Mouse (Mus musculus): ENCODE measurements around the gene Gm37240.

Gm37240 gene

GRCm38 (mm10) chr3:85341103-85341860, 546.0 kb downstream of the Gm37240 start:
- no peak for DNase-seq (ENCODE audit: inconsistent ontology term)

GRCm38 (mm10) chr3:85340491-85340890, 546.8 kb downstream of the Gm37240 start:
- DNase-seq (ENCODE audit: inconsistent ontology term), result no peak

GRCm38 (mm10) chr3:85339926-85340325, 547.4 kb downstream of the Gm37240 start:
- no peak for DNase-seq (ENCODE audit: inconsistent ontology term)

DNA sequence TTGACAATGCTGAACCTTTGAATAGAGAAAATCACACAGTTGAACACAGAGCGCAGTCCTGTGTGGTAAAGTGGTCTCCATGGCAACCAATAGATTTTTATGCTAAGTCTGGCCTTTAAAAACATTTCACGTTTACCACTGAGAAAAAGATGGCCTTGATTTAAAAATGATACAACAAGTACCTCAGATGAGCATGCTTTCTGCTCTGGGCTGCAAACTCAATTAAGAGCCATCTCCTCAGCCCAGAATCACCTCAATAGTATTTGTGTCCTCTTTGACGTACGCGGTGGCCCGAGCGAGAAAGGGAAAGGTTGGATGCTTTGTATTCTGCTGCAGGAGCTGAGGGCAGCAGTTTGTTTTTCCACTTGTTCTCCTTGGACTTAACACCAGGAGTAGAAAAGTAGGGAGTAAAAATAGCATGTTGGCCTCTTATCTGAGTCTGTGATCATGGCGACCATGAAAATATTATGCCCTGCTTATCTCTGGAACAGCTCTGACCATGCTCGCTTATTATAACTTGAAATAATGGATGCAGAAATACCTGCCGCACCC, 548.0 kb downstream of the Gm37240 start:
- no peak for DNase-seq (ENCODE audit: inconsistent ontology term)

- DNase-seq (ENCODE audit: inconsistent ontology term), result no peak
These were observed 548.6 kb downstream of the Gm37240 start for GRCm38 (mm10) chr3:85338755-85339095.

DNA sequence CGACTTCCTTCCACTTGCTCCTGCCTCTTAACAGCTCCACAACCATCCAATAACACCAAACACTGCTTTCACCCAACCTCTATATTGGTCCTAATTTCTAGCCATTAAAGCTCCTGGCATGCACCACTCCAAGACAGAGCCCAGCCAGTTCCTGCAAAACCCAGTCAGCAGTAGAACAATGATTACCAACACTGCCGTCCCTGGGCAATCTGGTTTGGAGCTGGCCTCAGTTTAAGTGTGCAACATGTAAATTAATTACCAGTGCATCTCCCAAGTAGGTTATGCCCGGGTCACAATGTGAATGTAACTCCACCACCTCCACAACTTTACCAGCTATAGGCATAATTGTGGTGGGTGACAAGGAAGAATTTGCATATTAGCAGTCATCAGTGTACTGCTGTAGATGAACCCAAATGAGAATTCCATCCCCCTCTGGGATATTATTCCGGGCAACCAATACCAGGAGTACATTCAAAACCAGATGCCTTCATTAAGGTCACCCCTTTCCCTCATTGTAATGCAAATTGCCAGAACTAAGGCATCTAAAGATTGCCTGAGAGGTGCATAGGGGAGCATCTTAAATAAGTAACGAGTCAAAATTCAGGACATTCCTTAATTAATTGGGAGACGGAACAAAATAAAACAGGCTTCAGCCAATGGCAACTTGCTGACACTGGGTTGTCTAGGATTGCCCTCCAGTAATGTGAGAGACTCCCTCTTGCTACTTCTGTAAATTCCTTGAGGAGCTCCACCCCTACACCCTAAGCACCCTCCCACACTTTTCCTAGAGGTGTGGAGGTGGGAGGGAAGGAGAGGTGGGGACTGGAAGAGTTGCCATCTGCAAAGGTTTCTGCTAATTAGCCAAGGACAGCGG, 549.2 kb downstream of the Gm37240 start:
- peak; percentile 37 for DNase-seq (ENCODE audit: inconsistent ontology term)

GRCm38 (mm10) chr3:85335517-85335916, 551.8 kb downstream of the Gm37240 start:
- DNase-seq (ENCODE audit: inconsistent ontology term), result no peak

GRCm38 (mm10) chr3:85332276-85332675, 555.0 kb downstream of the Gm37240 start:
- DNase-seq (ENCODE audit: inconsistent ontology term), result no peak

GRCm38 (mm10) chr3:85318256-85318655, 569.1 kb downstream of the Gm37240 start:
- DNase-seq (ENCODE audit: inconsistent ontology term), result no peak

- no peak for DNase-seq (ENCODE audit: inconsistent ontology term)
These were observed 570.0 kb downstream of the Gm37240 start for GRCm38 (mm10) chr3:85317306-85317705.

- no peak for DNase-seq (ENCODE audit: inconsistent ontology term)
These were observed 572.4 kb downstream of the Gm37240 start for GRCm38 (mm10) chr3:85314961-85315360.

GRCm38 (mm10) chr3:85313646-85314255, 573.6 kb downstream of the Gm37240 start:
- DNase-seq (ENCODE audit: inconsistent ontology term), result peak; percentile 21

GRCm38 (mm10) chr3:85311176-85311575, 576.1 kb downstream of the Gm37240 start:
- peak; percentile 12 for DNase-seq (ENCODE audit: inconsistent ontology term)

DNA sequence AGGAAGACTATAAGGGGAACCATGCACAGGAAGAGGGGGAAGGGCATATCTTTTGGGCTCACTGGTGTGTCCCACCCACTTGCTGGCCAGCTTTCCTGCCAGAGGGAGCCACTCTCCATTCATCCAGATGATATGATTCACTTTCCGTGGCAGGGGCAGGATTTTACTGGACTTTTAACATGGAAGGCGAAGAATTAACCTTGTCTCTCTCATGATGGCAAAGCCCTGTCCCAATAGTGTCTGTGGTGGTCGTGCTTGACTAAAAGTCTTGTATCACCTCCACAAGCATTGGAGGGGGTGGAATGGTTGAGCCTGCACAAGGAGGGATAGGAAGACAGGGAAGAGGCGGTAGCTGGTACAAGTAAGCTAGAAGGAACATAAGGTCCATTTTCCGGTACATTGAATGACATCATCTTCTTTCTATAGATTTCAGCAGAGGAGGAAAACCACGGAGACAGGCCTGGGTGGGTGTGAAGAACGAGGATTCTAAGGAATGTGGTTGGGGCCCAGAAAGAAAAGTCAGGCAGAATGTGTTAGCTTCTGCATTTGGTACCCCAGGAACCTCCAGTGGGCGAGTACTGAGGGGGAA, 576.8 kb downstream of the Gm37240 start:
- no peak for DNase-seq (ENCODE audit: inconsistent ontology term)

DNA sequence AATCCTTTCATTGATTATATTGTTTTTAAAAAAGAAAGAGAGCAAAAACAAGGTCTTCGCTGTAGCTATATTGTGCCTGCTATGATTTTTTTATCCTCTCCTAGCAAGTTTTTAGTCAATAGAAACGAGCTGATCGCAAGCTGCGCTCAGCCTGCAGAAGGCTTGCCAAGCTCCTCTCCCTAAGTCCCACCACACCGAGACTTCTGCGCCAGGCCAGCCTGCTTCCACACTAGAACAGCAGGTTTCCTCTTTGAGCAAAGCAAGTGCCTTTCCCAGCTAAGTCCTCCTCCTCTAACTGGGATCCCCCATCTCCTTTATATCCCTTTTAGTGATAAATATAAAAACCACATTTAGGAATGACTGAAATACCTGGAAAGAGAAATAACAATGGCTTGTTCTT, 578.1 kb downstream of the Gm37240 start:
- DNase-seq (ENCODE audit: inconsistent ontology term), result no peak

- no peak for DNase-seq (ENCODE audit: inconsistent ontology term)
These were observed 578.6 kb downstream of the Gm37240 start for GRCm38 (mm10) chr3:85308706-85309105.

DNA sequence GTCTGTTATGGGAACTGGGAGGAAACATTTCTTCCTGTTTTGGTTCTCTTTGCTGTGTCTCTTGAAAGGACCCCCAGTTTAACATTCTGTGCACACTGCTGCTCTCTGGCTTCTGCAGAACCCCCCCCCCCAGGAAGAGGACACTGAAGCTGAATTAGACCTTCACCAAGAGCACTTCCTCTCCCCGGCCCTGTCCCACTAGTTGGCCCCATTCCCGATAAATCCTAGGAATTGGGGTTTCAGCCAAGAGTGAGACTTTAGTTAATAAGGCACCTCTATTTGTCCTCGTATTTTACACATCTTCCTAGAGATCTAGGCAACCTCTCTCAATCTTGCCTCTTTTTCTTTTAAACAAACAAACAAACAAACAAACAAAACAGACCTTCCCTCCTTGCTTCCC, 585.5 kb downstream of the Gm37240 start:
- DNase-seq (ENCODE audit: inconsistent ontology term), result peak; percentile 19

- no peak for DNase-seq (ENCODE audit: inconsistent ontology term)
These were observed 586.0 kb downstream of the Gm37240 start for GRCm38 (mm10) chr3:85301336-85301735.

DNA sequence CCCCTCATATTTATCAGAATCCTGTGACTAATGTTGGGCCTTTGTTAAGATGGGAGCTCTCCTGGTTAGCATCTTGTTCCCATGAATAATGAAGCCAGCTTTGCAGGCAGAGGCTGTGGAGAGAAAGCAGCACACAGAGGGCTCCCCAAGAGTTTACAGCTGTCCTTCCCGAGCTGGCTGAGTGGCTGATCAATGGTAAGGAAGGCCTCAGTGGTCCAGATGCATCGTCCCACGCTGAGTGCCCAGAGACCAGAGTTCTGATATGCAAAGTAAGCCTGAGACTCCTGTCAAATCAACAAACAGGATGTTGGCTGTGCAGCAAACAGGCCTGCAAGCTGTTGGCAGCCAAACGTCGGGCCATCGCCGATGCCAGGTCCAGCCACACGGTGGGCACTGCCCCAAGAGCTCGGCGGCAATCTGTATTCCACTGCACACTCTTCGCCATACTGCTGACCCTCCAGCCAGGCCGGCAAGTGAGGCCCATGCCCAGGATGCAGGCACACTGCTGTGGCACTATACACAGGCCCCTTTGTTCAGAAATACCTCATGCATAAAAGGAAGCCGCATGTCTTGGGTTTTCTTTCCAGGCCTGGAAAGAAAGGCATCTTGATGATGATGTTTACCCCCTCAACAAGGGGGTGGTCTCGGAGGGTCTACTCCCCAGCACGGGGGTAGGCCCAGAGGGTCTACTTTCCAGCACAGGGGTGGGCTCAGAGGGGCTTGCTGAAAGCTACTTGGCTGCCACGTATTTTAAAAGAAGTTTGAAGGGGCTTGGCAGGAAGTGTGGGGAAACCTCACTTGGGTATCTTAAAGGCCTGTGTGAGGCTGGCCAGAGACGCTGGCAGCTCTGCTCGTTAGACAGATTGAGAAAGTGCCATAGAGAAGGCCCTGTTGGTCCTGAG, 587.4 kb downstream of the Gm37240 start:
- peak; percentile 75 for DNase-seq (ENCODE audit: inconsistent ontology term)

- DNase-seq (ENCODE audit: inconsistent ontology term), result no peak
These were observed 592.1 kb downstream of the Gm37240 start for GRCm38 (mm10) chr3:85295229-85295628.

DNA sequence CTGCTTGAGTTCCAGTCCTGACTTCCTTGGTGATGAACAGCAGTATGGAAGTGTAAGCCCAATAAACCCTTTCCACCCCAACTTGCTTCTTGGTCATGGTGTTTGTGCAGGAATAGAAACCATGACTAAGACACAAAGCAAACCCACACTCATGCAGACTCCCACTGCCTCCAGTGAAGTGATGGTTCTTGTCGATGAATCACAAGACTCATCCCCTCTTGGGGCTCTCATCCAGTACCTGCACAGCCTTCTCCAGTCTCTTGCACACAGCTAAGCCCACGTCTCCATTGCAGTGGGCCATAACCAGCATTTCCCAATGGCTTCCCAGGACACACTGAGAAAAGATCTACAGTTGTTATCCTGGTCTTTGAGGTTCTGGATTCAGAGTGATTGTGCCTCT, 599.7 kb downstream of the Gm37240 start:
- no peak for DNase-seq (ENCODE audit: inconsistent ontology term)

All from Muller cell, postnatal 12 days (primary cell).